ENCODE assay signal across 12 mouse cellular contexts in genomic region chr6:147506074-147506473, GRCm38 (mm10). TPM values are rescaled to one million over a fixed set of nuclear protein-coding genes. Genes with fewer than 3 reads are reported as not detected.
DNase-seq lines count a peak whose midpoint lies in the region; ATAC-seq and TF ChIP-seq lines count a peak whose summit lies in the region.
"Had no signal": no experiment of that assay in that cellular context is flagged by ENCODE, and none has a peak within 500 bp of the region (broad histone marks: within the 10 kb centered on the region; RNA-seq: fewer than 3 reads in every experiment).

No protein-coding gene starts in this region.

- WGBS in kidney, adult 2 months: 51% methylated on average over 9 of the region's 9 CpGs

- no peaks in the 10 kb centered on the region for H3K27me3 ChIP-seq in kidney, adult 2 months (replicated peaks; ENCODE audit: control insufficient read depth, insufficient read depth, low read length)
- H3K27me3 ChIP-seq in Patski: no peaks in the 10 kb centered on the region

- no peak overlapping the region for H3K27ac ChIP-seq in kidney, adult 2 months (ENCODE audit: insufficient read depth, low read depth, low read length)
- H3K27ac ChIP-seq: hindbrain, postnatal 0 days had no signal

- ATAC-seq in Patski: peak; percentile 55
- ATAC-seq: hindbrain, postnatal 0 days had no signal

- no peaks in the 10 kb centered on the region; the same call in 1 of the 2 replicates for H3K36me3 ChIP-seq in kidney, adult 2 months (ENCODE audit: control insufficient read depth, insufficient read depth, low read length)

- CTCF ChIA-PET in Patski (lab: Charles Lee): interaction anchor here (1.2 to 1.4 kb wide), 2 partner anchors 15 to 25 kb away, joined by 3 read pairs; no protein-coding TSS in a partner anchor

- no peak for TF ChIP-seq POLR2A in kidney, adult 2 months (IDR thresholded peaks at IDR 0.05; ENCODE audit: low read depth, low read length)

- POLR2A ChIA-PET in Patski (lab: Charles Lee): no interaction called here

- in situ Hi-C loops in Patski (cut with MboI; ENCODE audit: low pct_unique_long_range_greater_than_20kb): no loop called here

- no peak overlapping the region for H3K4me3 ChIP-seq in kidney, adult 2 months (ENCODE audit: insufficient read depth, low read depth, low read length)
- H3K4me3 ChIP-seq: erythroblast, embryonic 14.5 days had no signal

- DNase-seq in kidney, postnatal 14 days: peak; percentile 9
- DNase-seq in kidney, adult 2 months: no peak
- DNase-seq in Patski (ENCODE audit: low read depth, low spot score) (peak; percentile 10), liver (no peak)
- DNase-seq in gastrocnemius, postnatal 25 days: peak; percentile 66
- DNase-seq in heart, postnatal 36 days: peak; percentile 17 to 46
- no peak for DNase-seq in frontal cortex, postnatal 10 days (ENCODE audit: low spot score in 2 of 2)
- no peak for DNase-seq in layer of hippocampus, postnatal 14 days (ENCODE audit: low spot score in 2 of 2)
- DNase-seq: adrenal gland, adult 8-10 months; thymus, postnatal 36 days had no signal

- intact Hi-C loops in heart, postnatal 36 days (cut with DNase I): no loop called here

- no peak for TF ChIP-seq CTCF in kidney, adult 2 months (conservative IDR thresholded peaks at IDR 0.05; ENCODE audit: insufficient read depth, insufficient read length, low read depth, low read length)
- TF ChIP-seq CTCF in Patski (IDR thresholded peaks at IDR 0.05): no peak

- no peaks in the 10 kb centered on the region for H3K4me1 ChIP-seq in kidney, adult 2 months (ENCODE audit: control insufficient read depth, insufficient read depth, low read length)

RNA-seq across cellular contexts. Expression of gene Ccdc91, which starts 30.4 kb away (rescaled TPM):
- 37.5 and 38.3 TPM in 2 replicates for polyA plus RNA-seq in kidney, adult 2 months (2012; rRNA removed)
- 35.6 TPM for polyA plus RNA-seq in Patski (2021)
- 10 to 100 TPM; 63.9 to 68.2 TPM for total RNA-seq in gastrocnemius, postnatal 25 days (2021)
- 10 to 100 TPM; 26.0 to 26.2 TPM for total RNA-seq in heart, postnatal 36 days (2021)
- total RNA-seq in layer of hippocampus, postnatal 14 days (2021): 10 to 100 TPM; 24.3 to 24.5 TPM

Comparison
In these comparisons a context has a peak if more than half of its experiments do, and no peak if none do; other contexts are left out.
1. DNase-seq: peak in kidney, postnatal 14 days (single experiment), Patski (single experiment), gastrocnemius, postnatal 25 days (single experiment) and heart, postnatal 36 days (2 of 2); none in kidney, adult 2 months (single experiment), liver (single experiment), frontal cortex, postnatal 10 days (0 of 2) and layer of hippocampus, postnatal 14 days (0 of 2).